Comparison of ENCODE assay signal across 20 mouse cellular contexts in genomic region chr6:34046551-34047186, GRCm38 (mm10). TPM values are rescaled to one million over a fixed set of nuclear protein-coding genes. Genes with fewer than 3 reads are reported as not detected.
DNase-seq lines count a peak whose midpoint lies in the region; ATAC-seq lines count a peak whose summit lies in the region.
"Had no signal": no experiment of that assay in that cellular context is flagged by ENCODE, and none has a peak within 500 bp of the region (broad histone marks: within the 10 kb centered on the region; RNA-seq: fewer than 3 reads in every experiment).

No protein-coding gene starts in this region.

- no peak overlapping the region for H3K9ac ChIP-seq in midbrain, embryonic 11.5 days (ENCODE audit: low read length)
- no peak overlapping the region for H3K9ac ChIP-seq in midbrain, embryonic 13.5 days (replicated peaks)
- H3K9ac ChIP-seq in kidney, embryonic 16.5 days (replicated peaks; ENCODE audit: low read length), result no peak overlapping the region
- H3K9ac ChIP-seq: forebrain, postnatal 0 days; hindbrain, embryonic 14.5 days; midbrain, embryonic 12.5 days; stomach, embryonic 15.5 days had no signal

- H3K27ac ChIP-seq in midbrain, embryonic 11.5 days (ENCODE audit: low read depth, low read length), result no peak overlapping the region
- no peak overlapping the region for H3K27ac ChIP-seq in midbrain, embryonic 13.5 days
- no peak overlapping the region for H3K27ac ChIP-seq in kidney, embryonic 16.5 days (ENCODE audit: low read length)
- H3K27ac ChIP-seq: hindbrain, embryonic 14.5 days; midbrain, embryonic 12.5 days; stomach, embryonic 15.5 days had no signal

- no peak overlapping the region for H3K4me2 ChIP-seq in midbrain, embryonic 11.5 days
- H3K4me2 ChIP-seq in midbrain, embryonic 13.5 days (replicated peaks), result no peak overlapping the region
- H3K4me2 ChIP-seq in kidney, embryonic 16.5 days (replicated peaks; ENCODE audit: low read depth, low read length), result no peak overlapping the region
- H3K4me2 ChIP-seq: hindbrain, embryonic 14.5 days; midbrain, embryonic 12.5 days; stomach, embryonic 15.5 days had no signal

- peak; percentile 77 for DNase-seq in heart, adult 11 months
- DNase-seq in heart, adult 18-20 months, result no peak
- DNase-seq in midbrain, embryonic 11.5 days (ENCODE audit: low spot score, missing footprints), result peak; percentile 80
- peak; percentile 26 for DNase-seq in embryo, embryonic 10.5 days (ENCODE audit: low spot score)
- peak; percentile 31 for DNase-seq in retina, postnatal 7 days (ENCODE audit: low read depth, low spot score)
- DNase-seq: adrenal gland, postnatal 14 days; B cell, adult 2 months; cerebellum, adult 2 months; forebrain, postnatal 0 days; gastrocnemius, postnatal 10 days; kidney, adult 18-20 months; kidney, postnatal 25 days; layer of hippocampus, adult 9-11 months; lung, postnatal 36 days had no signal

- no peak overlapping the region for H3K4me3 ChIP-seq in midbrain, embryonic 11.5 days (ENCODE audit: low read depth, low read length)
- H3K4me3 ChIP-seq in midbrain, embryonic 13.5 days (replicated peaks), result no peak overlapping the region
- H3K4me3 ChIP-seq in kidney, embryonic 16.5 days (ENCODE audit: low read length), result no peak overlapping the region
- H3K4me3 ChIP-seq: midbrain, embryonic 12.5 days; myocyte; stomach, embryonic 15.5 days had no signal

- no peaks in the 10 kb centered on the region for H3K9me3 ChIP-seq in midbrain, embryonic 11.5 days (ENCODE audit: control insufficient read depth, low read length)
- no peaks in the 10 kb centered on the region for H3K9me3 ChIP-seq in midbrain, embryonic 13.5 days
- no peaks in the 10 kb centered on the region for H3K9me3 ChIP-seq in kidney, embryonic 16.5 days (ENCODE audit: low read length)
- H3K9me3 ChIP-seq: midbrain, embryonic 12.5 days; stomach, embryonic 15.5 days had no signal

- ATAC-seq in midbrain, embryonic 11.5 days (ENCODE audit: low FRiP score), result no peak
- ATAC-seq in midbrain, embryonic 13.5 days, result no peak
- ATAC-seq in kidney, embryonic 16.5 days (ENCODE audit: low FRiP score, low TSS enrichment), result no peak
- ATAC-seq: forebrain, postnatal 0 days had no signal

- peaks cover 2% of the 10 kb centered on the region; the same call in 1 of the 2 replicates for H3K4me1 ChIP-seq in midbrain, embryonic 11.5 days (ENCODE audit: control insufficient read depth, insufficient read depth, low read length)
- H3K4me1 ChIP-seq in midbrain, embryonic 13.5 days (replicated peaks), result peaks cover 8% of the 10 kb centered on the region; the same call in 1 of the 2 replicates
- H3K4me1 ChIP-seq in kidney, embryonic 16.5 days (ENCODE audit: insufficient read depth, low read length), result peaks cover 11% of the 10 kb centered on the region; the same call in 1 of the 2 replicates

- H3K36me3 ChIP-seq in midbrain, embryonic 11.5 days (ENCODE audit: control insufficient read depth, insufficient read depth, low read length), result no peaks in the 10 kb centered on the region
- H3K36me3 ChIP-seq in midbrain, embryonic 13.5 days, result no peaks in the 10 kb centered on the region
- no peaks in the 10 kb centered on the region for H3K36me3 ChIP-seq in kidney, embryonic 16.5 days (ENCODE audit: insufficient read depth, low read length)
- H3K36me3 ChIP-seq: midbrain, embryonic 12.5 days; stomach, embryonic 15.5 days had no signal

- WGBS in midbrain, embryonic 11.5 days, result 68% methylated on average over 11 of the region's 11 CpGs
- 68% methylated on average over 11 of the region's 11 CpGs for WGBS in midbrain, embryonic 13.5 days
- WGBS in kidney, embryonic 16.5 days, result 75% methylated on average over 11 of the region's 11 CpGs

- no peaks in the 10 kb centered on the region for H3K27me3 ChIP-seq in midbrain, embryonic 11.5 days (ENCODE audit: control insufficient read depth, insufficient read depth, low read length)
- no peaks in the 10 kb centered on the region for H3K27me3 ChIP-seq in midbrain, embryonic 13.5 days
- no peaks in the 10 kb centered on the region for H3K27me3 ChIP-seq in kidney, embryonic 16.5 days (ENCODE audit: insufficient read depth, low read length)
- H3K27me3 ChIP-seq: midbrain, embryonic 12.5 days; stomach, embryonic 15.5 days had no signal

RNA-seq across cellular contexts. Expression of gene Lrguk, which starts 17.4 kb away (rescaled TPM):
- total RNA-seq in heart, adult 18-20 months (2021), result under 1 TPM in 1 of 2 experiments, not detected in 1; 0.05 TPM
- polyA plus RNA-seq in midbrain, embryonic 11.5 days (2014; fragmentation: Nextera tagmentation; extraction: Ambion mirVana), result 0.78 and 1.7 TPM in 2 replicates
- 0.35 and 0.52 TPM in 2 replicates for polyA plus RNA-seq in midbrain, embryonic 13.5 days (2015; fragmentation: Nextera tagmentation; extraction: Ambion mirVana)
- polyA plus RNA-seq in kidney, embryonic 16.5 days (2015; fragmentation: Nextera tagmentation; extraction: Ambion mirVana), result 0.91 and 1.3 TPM in 2 replicates

Comparison
In these comparisons a context has a peak if more than half of its experiments do, and no peak if none do; other contexts are left out.
1. DNase-seq: peak in heart, adult 11 months (single experiment), midbrain, embryonic 11.5 days (single experiment), embryo, embryonic 10.5 days (single experiment) and retina, postnatal 7 days (single experiment); none in heart, adult 18-20 months (0 of 2).